Mouse (Mus musculus) bone marrow macrophage, adult 2 months (primary cell): Measurements from ENCODE around the gene Nodal.

Source experiments
- CTCF ChIP-seq: IDR thresholded peaks from 2 replicates; pipeline ENCODE4 v1.5.1; 2012; ENCODE audit warnings: low read depth, mild to moderate bottlenecking, low read length, moderate library complexity
- POLR2A ChIP-seq: IDR thresholded peaks from 2 replicates; pipeline ENCODE4 v1.6.1; 2012; ENCODE audit warnings: mild to moderate bottlenecking, low read depth, low read length, borderline replicate concordance

DNA sequence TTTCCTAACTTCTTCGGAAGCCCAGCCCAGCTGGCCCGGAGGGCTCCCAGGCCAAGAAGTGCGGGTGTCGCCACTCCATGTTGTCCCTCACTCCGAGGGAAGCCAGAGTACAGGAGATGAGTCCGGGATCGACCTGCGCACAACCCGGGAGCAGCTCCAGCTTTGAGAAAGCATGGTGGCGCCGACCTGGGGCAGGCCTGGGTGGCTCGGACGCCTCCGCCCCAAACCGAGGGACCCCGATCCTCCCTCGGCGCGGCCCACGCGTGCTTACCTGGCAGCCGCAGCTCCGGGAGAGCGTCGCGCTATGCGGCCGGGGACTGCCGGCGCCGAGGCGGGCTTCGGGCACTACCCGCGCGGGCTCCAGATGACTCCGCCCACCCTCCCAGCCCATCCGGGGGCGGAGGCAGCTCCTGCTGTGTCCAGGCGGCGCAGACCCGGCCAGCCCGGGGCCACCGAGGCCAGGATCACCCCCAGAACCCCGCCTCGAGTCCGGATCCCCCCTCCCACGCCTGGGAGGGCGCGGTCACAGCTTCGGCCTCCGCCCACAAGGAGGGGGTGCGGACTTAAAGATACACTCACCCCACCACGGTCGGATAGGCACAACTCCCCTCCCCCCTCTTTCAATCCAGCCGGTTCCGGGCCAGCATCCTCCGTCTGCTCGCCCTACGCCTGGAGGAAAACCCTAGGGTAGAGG is 34.6 kb upstream of the Nodal start, which contains the start of gene Pald1:
- TF ChIP-seq CTCF (no peak), POLR2A (no peak)
